Mouse (Mus musculus) retina, postnatal 1 day (tissue): ENCODE results near the gene Hsd11b2.

ENCODE experiments used
- DNase-seq: peaks from one replicate; pipeline ENCODE4 v3.0.0-alpha.2; 2012

Gene Hsd11b2

GRCm38 (mm10) chr8:105528206-105528605 lies 9.7 kb downstream of the Hsd11b2 start:
- no peak for DNase-seq

- DNase-seq = no peak
Measured at GRCm38 (mm10) chr8:105529271-105529670, 10.7 kb downstream of the Hsd11b2 start.

- no peak for DNase-seq
Measured at GRCm38 (mm10) chr8:105531774-105532173, 13.2 kb downstream of the Hsd11b2 start.

- DNase-seq = no peak
Measured at GRCm38 (mm10) chr8:105533439-105533838, 14.9 kb downstream of the Hsd11b2 start.

- DNase-seq = peak; percentile 77
Measured at GRCm38 (mm10) chr8:105533892-105534329, 15.4 kb downstream of the Hsd11b2 start.

GRCm38 (mm10) chr8:105536546-105536945 lies 18.0 kb downstream of the Hsd11b2 start:
- no peak for DNase-seq

GRCm38 (mm10) chr8:105537011-105537677 lies 18.6 kb downstream of the Hsd11b2 start:
- DNase-seq = no peak

GRCm38 (mm10) chr8:105538940-105539339 lies 20.4 kb downstream of the Hsd11b2 start:
- no peak for DNase-seq

GRCm38 (mm10) chr8:105542032-105542656 lies 23.6 kb downstream of the Hsd11b2 start:
- DNase-seq = no peak

- no peak for DNase-seq
Measured at GRCm38 (mm10) chr8:105542808-105543207, 24.3 kb downstream of the Hsd11b2 start.

- DNase-seq = no peak
Measured at GRCm38 (mm10) chr8:105543703-105544102, 25.1 kb downstream of the Hsd11b2 start.

GRCm38 (mm10) chr8:105544544-105545205 lies 26.1 kb downstream of the Hsd11b2 start:
- DNase-seq = no peak

- DNase-seq = no peak
Measured at GRCm38 (mm10) chr8:105545249-105545648, 26.7 kb downstream of the Hsd11b2 start.

- no peak for DNase-seq
Measured at GRCm38 (mm10) chr8:105546384-105547350, 28.1 kb downstream of the Hsd11b2 start.

GRCm38 (mm10) chr8:105549506-105549905 lies 31.0 kb downstream of the Hsd11b2 start:
- no peak for DNase-seq

GRCm38 (mm10) chr8:105550083-105550482 lies 31.5 kb downstream of the Hsd11b2 start:
- no peak for DNase-seq

GRCm38 (mm10) chr8:105552032-105552431 lies 33.5 kb downstream of the Hsd11b2 start:
- DNase-seq = no peak

- DNase-seq = no peak
Measured at GRCm38 (mm10) chr8:105552824-105553223, 34.3 kb downstream of the Hsd11b2 start.

GRCm38 (mm10) chr8:105554087-105554486 lies 35.5 kb downstream of the Hsd11b2 start:
- peak; percentile 71 for DNase-seq

- DNase-seq = no peak
Measured at GRCm38 (mm10) chr8:105555230-105555629, 36.7 kb downstream of the Hsd11b2 start.

GRCm38 (mm10) chr8:105562863-105563262 lies 44.3 kb downstream of the Hsd11b2 start:
- no peak for DNase-seq

- DNase-seq = no peak
Measured at GRCm38 (mm10) chr8:105563871-105564270, 45.3 kb downstream of the Hsd11b2 start.
